Mouse (Mus musculus): ENCODE data around the gene Plch1.

Plch1 gene

GRCm38 (mm10) chr3:63852828-63853227, 46.4 kb downstream of the Plch1 start:
- DNase-seq, result no peak

- DNase-seq, result no peak
Measured at GRCm38 (mm10) chr3:63851125-63851698, 48.1 kb downstream of the Plch1 start.

GRCm38 (mm10) chr3:63849765-63850346, 49.4 kb downstream of the Plch1 start:
- no peak for DNase-seq

GRCm38 (mm10) chr3:63844141-63844540, 55.1 kb downstream of the Plch1 start:
- DNase-seq, result no peak

- no peak for DNase-seq
Measured at GRCm38 (mm10) chr3:63842436-63842835, 56.8 kb downstream of the Plch1 start.

GRCm38 (mm10) chr3:63837750-63838149, 61.5 kb downstream of the Plch1 start:
- DNase-seq, result no peak

GRCm38 (mm10) chr3:63836937-63837632, 62.2 kb downstream of the Plch1 start:
- DNase-seq, result no peak

GRCm38 (mm10) chr3:63835816-63836215, 63.5 kb downstream of the Plch1 start:
- no peak for DNase-seq

GRCm38 (mm10) chr3:63823874-63824400, 75.3 kb downstream of the Plch1 start:
- DNase-seq, result no peak

GRCm38 (mm10) chr3:63822631-63823030, 76.6 kb downstream of the Plch1 start:
- DNase-seq, result no peak

GRCm38 (mm10) chr3:63815131-63815530, 84.1 kb downstream of the Plch1 start:
- DNase-seq, result no peak

GRCm38 (mm10) chr3:63814203-63814602, 85.1 kb downstream of the Plch1 start:
- no peak for DNase-seq

- no peak for DNase-seq
Measured at GRCm38 (mm10) chr3:63806906-63807305, 92.4 kb downstream of the Plch1 start.

GRCm38 (mm10) chr3:63805496-63805895, 93.8 kb downstream of the Plch1 start:
- DNase-seq, result no peak

- no peak for DNase-seq
Measured at GRCm38 (mm10) chr3:63800685-63801084, 98.6 kb downstream of the Plch1 start.

GRCm38 (mm10) chr3:63786805-63787365, 112.4 kb downstream of the Plch1 start:
- no peak for DNase-seq

GRCm38 (mm10) chr3:63772617-63773305, 126.5 kb downstream of the Plch1 start:
- DNase-seq, result no peak

- no peak for DNase-seq
Measured at GRCm38 (mm10) chr3:63760821-63761220, 138.5 kb downstream of the Plch1 start.

GRCm38 (mm10) chr3:63740073-63740472, 159.2 kb downstream of the Plch1 start:
- DNase-seq, result no peak

GRCm38 (mm10) chr3:63728325-63728724, 170.9 kb downstream of the Plch1 start:
- DNase-seq, result no peak

GRCm38 (mm10) chr3:63726667-63727342, 172.5 kb downstream of the Plch1 start:
- DNase-seq, result no peak

GRCm38 (mm10) chr3:63693694-63694093, 205.6 kb downstream of the Plch1 start:
- DNase-seq, result no peak

GRCm38 (mm10) chr3:63692727-63693126, 206.5 kb downstream of the Plch1 start:
- DNase-seq, result no peak
